Mouse (Mus musculus) cerebellum, postnatal 4 days (tissue): ENCODE results near the gene Scp2.

Source experiments
- DNase-seq, 2 experiments: peaks; one replicate each; pipeline ENCODE4 v3.0.0; 2022; ENCODE audit warnings: low spot score in 2 of 2, mixed read lengths in 1 of 2

Gene Scp2

DNA sequence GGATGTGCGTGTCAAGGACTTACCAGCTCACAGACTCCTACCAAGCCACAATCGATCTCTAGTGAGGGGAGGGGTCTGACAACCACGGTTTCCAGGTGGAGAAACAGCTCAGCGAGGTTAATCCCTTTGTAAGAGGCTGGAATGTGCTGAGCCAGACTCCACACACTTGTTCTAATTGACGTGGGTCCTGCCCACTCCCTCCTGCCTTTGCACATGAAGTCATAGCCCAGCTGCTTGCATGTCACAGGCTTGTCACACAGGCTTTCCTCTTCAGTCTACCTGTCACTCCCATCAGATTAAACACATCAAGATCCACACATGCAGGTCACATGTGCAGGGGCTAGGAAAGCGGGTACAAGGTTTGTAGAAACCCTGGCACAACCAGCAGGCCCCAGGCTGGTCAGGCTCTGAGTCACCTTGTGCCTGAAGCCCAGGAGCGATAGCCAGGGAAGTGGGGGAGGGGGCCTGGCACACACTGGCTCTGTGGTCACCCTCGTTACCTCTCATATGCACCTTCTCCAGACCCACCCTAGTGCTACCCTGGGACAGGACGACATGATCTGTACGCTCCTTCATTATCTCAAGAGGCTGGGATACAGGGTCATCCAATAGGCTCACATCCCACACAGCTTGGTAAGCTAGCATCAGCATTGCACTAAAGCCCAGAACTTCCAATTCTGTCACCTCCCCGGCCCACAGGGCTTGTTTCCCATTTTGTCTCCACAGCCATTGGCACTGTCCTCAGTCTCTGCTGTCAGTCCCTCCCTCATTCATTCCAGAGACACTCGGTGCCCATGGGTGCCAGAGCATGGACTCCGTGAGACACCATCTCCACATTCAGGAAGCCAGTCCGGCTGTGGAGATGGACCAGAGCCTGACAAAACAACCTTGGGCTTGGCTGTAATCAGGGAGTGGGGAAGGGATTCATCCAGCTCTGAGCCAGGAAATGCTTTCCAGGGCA is 125.6 kb downstream of the Scp2 start:
- no peak for DNase-seq

- no peak for DNase-seq
These were observed 126.4 kb downstream of the Scp2 start for GRCm38 (mm10) chr4:108018241-108018923.

- no peak for DNase-seq
These were observed 127.0 kb downstream of the Scp2 start for GRCm38 (mm10) chr4:108017839-108018238.

GRCm38 (mm10) chr4:108016321-108016720 is 128.5 kb downstream of the Scp2 start:
- DNase-seq: peak in 1 of 2 experiments; percentile 39

DNA sequence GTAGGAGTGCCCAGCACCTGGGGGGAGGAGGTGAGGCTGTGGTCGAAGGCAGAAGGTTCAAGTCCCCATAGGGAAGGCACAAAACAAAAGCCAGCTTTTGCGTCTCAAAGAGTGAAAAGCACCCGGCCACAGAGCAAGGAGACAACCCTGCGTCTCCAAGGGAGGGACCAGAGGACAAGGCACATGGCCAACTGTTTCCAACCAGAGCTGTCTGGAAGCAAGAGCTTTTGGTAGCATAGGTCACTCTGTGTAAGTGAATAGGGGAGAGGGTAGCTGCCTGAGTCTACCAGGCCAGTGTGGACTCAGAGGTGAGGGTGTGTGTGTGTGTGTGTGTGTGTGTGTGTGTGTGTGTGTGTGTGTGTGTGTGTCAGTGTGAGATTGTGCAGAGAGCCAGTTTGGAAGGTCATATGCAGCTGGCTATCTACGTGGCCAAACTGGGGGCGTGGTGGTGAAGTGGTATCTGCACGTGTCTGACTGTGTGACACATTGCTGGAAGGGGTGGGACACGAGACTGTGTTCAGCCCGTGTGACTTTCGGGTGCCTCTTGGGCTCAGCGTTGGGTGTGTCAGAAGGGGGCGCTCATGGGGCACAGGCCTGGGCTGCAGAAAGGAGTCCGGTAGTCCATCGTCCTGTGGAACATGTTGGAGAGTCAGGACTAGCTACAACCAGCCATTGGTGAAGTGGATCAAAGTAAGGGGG is 129.6 kb downstream of the Scp2 start:
- DNase-seq: no peak

DNA sequence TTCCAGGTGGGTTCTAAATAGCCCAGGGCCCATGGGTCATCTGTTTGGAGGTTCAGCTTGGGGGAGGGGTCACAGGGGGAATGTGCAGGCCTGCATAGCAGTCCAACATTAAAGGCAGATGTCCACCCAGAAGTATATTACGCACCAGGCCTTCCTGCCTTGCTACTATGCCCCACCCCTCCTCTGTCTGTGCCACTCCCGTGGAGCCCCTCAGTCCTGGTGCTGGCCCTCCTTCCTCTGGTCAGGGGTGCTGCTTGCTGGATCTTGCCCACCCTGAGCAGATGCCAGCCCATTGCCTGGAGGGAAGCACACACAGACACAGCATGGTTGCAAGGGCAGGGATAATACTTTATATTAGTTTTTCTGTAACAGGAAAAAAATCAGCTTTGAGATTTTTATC is 130.3 kb downstream of the Scp2 start:
- DNase-seq: no peak

DNA sequence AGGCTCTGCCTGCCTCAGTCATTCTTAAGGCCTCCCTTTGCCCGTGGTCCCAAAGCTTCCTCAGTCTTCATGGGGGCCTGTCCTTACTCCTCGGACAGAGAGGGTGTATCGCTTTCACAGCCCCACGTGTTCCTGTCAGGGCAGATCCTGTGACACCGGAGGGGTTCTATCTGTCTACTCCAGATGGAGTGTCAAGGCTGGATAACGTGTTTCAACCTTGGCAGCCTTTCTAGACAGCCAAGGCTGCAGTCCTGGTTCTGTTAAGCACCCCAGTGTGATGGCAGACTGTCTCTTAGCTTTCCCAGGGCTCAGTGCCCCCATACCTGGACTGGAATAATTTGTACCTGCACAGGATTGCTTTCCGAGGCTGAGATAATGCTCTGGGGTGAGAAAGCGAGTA is 136.3 kb downstream of the Scp2 start:
- no peak for DNase-seq

- no peak for DNase-seq
These were observed 137.2 kb downstream of the Scp2 start for GRCm38 (mm10) chr4:108007532-108008103.

DNA sequence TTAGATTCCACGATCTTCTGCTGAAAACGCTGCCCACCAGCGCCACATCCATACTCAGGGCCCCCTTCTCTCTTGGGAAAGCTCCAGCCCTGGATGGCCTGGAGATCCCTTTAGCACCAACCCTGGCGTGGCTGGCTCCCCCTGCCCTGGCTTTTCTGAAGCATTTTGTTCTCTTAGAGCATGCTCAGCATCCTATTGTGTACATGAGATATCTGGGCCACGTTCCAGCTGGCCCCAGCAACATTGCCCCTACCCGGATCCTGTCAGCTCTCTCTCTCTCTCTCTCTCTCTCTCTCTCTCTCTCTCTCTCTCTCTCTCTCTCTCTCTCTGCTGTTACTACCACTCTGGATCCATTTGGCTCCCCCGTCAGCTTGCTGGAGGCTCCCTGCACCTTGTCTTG is 139.5 kb downstream of the Scp2 start:
- DNase-seq: no peak

GRCm38 (mm10) chr4:107999380-107999779 is 145.4 kb downstream of the Scp2 start:
- no peak for DNase-seq

GRCm38 (mm10) chr4:107998641-107999332 is 146.0 kb downstream of the Scp2 start:
- DNase-seq: peak in 1 of 2 experiments; percentile 57

- DNase-seq: no peak
These were observed 148.3 kb downstream of the Scp2 start for GRCm38 (mm10) chr4:107996418-107996986.

- DNase-seq: no peak
These were observed 149.1 kb downstream of the Scp2 start for GRCm38 (mm10) chr4:107995727-107996126.

DNA sequence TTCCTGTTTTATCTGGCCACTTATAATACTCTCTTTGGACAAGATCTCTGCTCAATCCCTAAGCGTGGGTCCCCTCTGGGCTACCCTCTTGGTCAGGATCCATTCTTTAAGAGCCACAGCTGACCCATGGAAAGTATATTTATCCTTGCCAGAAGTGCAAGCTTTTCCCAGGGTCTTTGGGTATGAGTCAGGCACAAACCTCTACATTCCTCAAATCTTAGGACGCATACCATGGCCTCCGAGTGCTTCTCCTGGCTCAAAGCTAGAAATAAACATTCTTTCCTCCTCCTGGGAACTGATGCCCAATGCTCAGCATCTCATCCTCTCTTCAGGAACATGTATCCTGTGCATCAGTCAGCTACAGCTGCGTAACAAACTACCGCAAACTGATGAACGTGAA is 149.8 kb downstream of the Scp2 start:
- DNase-seq: no peak
